Mouse (Mus musculus) stomach, adult 2 months (tissue): ENCODE data around the gene Nr2f1. TPM values are rescaled to one million over a fixed set of nuclear protein-coding genes. Genes with fewer than 3 reads are reported as not detected.

ENCODE experiments used
- polyA plus RNA-seq: library from polyadenylated mRNA; depleted of rRNA; stranded (reverse); fragments of >200 nt; gene quantifications from 2 replicates; pipeline ENCODE4 v1.2.3, GENCODE M21; 2012; rRNA removed

The Nr2f1 gene
- polyA plus RNA-seq, result 27.3 and 36.4 TPM in 2 replicates

DNA sequence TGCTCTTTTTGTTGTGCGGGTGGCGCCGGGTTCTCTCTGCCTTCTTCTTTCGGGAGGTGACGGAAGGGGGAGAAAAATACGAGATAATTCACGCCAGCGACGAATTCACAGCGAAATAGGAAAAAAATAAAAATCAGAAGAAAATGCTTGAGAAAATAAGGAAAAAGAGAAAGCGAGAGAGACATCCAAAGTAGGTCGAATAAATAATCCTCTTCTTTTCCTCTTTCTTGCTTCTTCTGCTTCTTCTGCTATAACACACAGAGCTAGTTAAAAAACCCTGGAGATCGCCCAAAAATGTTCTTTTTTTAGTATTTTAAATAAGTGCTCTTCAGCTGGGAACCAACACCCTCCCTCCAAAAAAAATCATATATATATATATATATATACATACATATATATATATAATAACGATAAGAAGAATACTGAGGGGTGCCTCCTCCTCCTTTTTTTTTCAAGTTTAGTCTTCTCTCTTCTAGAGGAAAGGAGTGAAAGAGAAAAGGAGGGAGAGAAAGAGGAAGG lies at the start of gene Nr2f1:
Nr2f1 (minus strand) TSS at position 116 of the 519 bp plus-strand sequence.

Other genes with a start within 250 kb of the Nr2f1 start
- 0.06 and 0.35 TPM in 2 replicates for gene Pou5f2, start 174.9 kb downstream of the Nr2f1 start, polyA plus RNA-seq